Mouse (Mus musculus): ENCODE measurements at regions not wholly inside any gene's neighbourhood (a gene's known extent, or its start where the extent isn't known, plus 50 kb on each side); places are given as distances from the start of the nearest gene placed in this dataset.

DNA sequence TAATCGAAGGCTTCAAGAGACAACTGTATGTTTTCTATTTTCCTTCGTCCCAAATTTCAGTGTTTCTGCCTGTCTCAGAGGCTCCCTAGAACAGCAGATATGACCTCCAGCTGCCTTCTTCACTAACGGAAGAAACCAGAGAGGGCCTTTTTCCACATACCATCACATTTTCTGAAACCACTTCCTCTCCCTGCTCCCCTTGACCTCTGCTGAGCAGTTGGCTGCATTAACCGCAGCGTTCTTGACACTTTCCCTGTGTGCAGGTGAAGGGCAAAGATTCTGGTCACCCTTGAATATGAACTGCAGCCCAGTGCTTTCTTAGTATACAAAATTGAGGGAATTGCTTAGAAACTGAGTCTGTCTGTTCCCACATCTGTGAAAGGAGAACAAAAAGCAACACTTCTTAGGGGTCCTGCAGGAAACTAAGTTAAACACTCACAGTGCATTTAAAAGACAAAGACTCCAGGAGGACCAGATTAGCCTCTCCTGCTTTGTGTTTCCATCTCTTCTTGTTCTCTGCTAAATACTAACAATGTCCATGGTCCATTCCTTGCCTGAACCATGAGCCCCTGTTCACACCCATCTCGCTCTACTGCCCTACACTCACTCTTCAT is 98.4 kb downstream of the Akap11 start:
- Histone ChIP-seq H3K36me3 (ENCODE audit: insufficient read depth, low read length) (no peaks in the 10 kb centered on the region), H3K9ac (replicated peaks; ENCODE audit: low read length) (no peak overlapping the region), H3K4me3 (ENCODE audit: low read length) (no peak overlapping the region), H3K4me1 (ENCODE audit: insufficient read depth, low read length) (no peaks in the 10 kb centered on the region), H3K27me3 (ENCODE audit: insufficient read depth, low read length) (no peaks in the 10 kb centered on the region), H3K4me2 (replicated peaks; ENCODE audit: low read depth, low read length) (no peak overlapping the region), H3K27ac (ENCODE audit: low read length) (no peak overlapping the region), H3K9me3 (ENCODE audit: low read length) (no peaks in the 10 kb centered on the region)
- WGBS, result 48% methylated on average over 6 of the region's 6 CpGs
- no peak for ATAC-seq (ENCODE audit: low FRiP score, low TSS enrichment)

DNA sequence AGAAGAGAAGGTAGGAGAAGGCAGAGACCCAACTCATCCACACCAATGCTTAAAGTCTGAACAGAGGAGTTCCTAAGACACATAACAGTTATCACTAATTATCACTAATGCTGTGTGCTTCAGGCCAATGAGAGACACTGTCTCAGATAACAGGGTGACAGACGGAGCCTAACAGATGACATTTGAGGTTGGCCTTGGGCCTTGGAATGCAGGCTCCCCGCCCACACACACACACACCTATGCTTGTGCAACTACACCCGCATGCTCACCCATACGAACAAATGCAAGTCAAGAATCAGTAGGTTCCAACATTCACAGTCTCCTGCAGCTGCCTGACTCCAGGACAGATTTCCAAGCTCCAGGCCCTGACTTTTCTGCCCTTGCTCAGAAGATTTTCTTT is 100.0 kb downstream of the Akap11 start:
- Histone ChIP-seq H3K9ac (replicated peaks; ENCODE audit: low read length) (no peak overlapping the region), H3K27me3 (ENCODE audit: insufficient read depth, low read length) (no peaks in the 10 kb centered on the region), H3K4me2 (replicated peaks; ENCODE audit: low read depth, low read length) (no peak overlapping the region), H3K27ac (ENCODE audit: low read length) (no peak overlapping the region), H3K4me3 (ENCODE audit: low read length) (no peak overlapping the region), H3K36me3 (ENCODE audit: insufficient read depth, low read length) (no peaks in the 10 kb centered on the region), H3K4me1 (ENCODE audit: insufficient read depth, low read length) (0 out of 2 replicates have a peak, but pooled peaks cover 2% of the 10 kb centered on the region), H3K9me3 (ENCODE audit: low read length) (no peaks in the 10 kb centered on the region)
- no peak for ATAC-seq (ENCODE audit: low FRiP score, low TSS enrichment)
- 78% methylated on average over 4 of the region's 4 CpGs for WGBS

DNA sequence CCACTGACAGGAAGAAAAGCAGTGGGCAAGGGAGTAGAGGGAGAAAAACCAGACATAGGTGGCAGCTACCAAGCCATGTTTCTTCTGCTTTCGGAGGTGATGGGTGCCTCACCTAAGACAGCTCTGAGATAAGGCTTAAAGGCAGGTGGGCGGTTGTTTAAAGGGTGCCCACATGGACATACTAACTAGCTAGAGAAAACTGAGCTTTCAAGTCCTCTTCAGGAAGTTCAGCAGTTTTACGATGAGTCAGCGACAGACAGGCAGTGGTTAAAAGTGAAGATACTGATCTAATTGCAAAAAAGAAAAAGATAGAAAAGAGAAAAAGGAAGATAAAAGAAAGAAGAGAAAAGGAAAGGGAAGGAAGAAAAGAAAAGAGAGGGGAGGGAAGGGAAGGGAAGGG is 100.6 kb downstream of the Akap11 start:
- Histone ChIP-seq H3K4me1 (ENCODE audit: insufficient read depth, low read length) (0 out of 2 replicates have a peak, but pooled peaks cover 2% of the 10 kb centered on the region), H3K4me2 (replicated peaks; ENCODE audit: low read depth, low read length) (no peak overlapping the region), H3K9me3 (ENCODE audit: low read length) (no peaks in the 10 kb centered on the region), H3K4me3 (ENCODE audit: low read length) (no peak overlapping the region), H3K27me3 (ENCODE audit: insufficient read depth, low read length) (no peaks in the 10 kb centered on the region), H3K36me3 (ENCODE audit: insufficient read depth, low read length) (no peaks in the 10 kb centered on the region), H3K9ac (replicated peaks; ENCODE audit: low read length) (no peak overlapping the region), H3K27ac (ENCODE audit: low read length) (no peak overlapping the region)
- WGBS, result 80% methylated on average over 4 of the region's 4 CpGs
- ATAC-seq (ENCODE audit: low FRiP score, low TSS enrichment), result no peak

DNA sequence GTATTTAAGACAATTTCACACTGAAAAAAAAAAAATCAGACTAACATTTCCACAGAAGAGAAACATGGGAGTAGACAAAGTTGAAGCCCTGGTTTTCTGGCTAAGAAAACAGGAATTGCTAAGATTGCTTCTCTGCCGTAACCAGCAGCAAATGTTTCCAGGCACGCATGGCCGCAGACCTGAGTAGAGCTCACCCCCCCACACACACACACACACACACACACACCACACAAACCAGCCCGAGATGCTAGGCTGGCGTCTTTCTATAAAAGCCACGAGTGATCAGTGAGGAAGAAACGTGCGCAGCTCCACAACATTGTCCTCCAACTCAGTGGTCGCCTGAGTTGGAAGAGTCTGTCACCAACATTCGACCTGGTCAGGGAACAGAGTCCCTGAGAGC is 101.0 kb downstream of the Akap11 start:
- no peak overlapping the region for H3K4me2 ChIP-seq (replicated peaks; ENCODE audit: low read depth, low read length)
- H3K4me3 ChIP-seq (ENCODE audit: low read length), result no peak overlapping the region
- no peak overlapping the region for H3K9ac ChIP-seq (replicated peaks; ENCODE audit: low read length)
- no peak overlapping the region for H3K27ac ChIP-seq (ENCODE audit: low read length)
- 72% methylated on average over 10 of the region's 10 CpGs for WGBS
- no peak for ATAC-seq (ENCODE audit: low FRiP score, low TSS enrichment)
- no peaks in the 10 kb centered on the region for H3K27me3 ChIP-seq (ENCODE audit: insufficient read depth, low read length)
- no peaks in the 10 kb centered on the region for H3K9me3 ChIP-seq (ENCODE audit: low read length)
- H3K36me3 ChIP-seq (ENCODE audit: insufficient read depth, low read length), result no peaks in the 10 kb centered on the region
- H3K4me1 ChIP-seq (ENCODE audit: insufficient read depth, low read length), result 0 out of 2 replicates have a peak, but pooled peaks cover 2% of the 10 kb centered on the region

DNA sequence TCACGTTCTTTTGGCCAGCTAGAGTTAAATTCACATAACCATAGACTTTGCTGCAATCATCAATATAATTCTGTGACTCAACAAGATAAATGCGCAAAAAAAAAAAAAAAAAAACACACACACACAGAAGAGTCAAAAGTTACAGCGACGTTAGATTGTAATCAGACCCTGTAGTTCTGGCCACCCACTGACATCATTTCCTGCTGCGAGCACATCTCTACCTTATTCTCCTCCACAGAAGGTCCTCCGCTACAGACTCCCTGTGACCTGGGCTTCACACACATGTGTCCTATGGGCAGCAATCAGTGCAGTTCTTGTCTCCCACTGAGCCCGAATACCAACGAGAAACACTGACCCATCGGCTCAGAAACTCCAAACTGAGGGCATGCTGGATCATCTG is 101.9 kb downstream of the Akap11 start:
- Histone ChIP-seq H3K9me3 (ENCODE audit: low read length) (no peaks in the 10 kb centered on the region), H3K36me3 (ENCODE audit: insufficient read depth, low read length) (no peaks in the 10 kb centered on the region), H3K4me2 (replicated peaks; ENCODE audit: low read depth, low read length) (no peak overlapping the region), H3K27ac (ENCODE audit: low read length) (no peak overlapping the region), H3K4me3 (ENCODE audit: low read length) (no peak overlapping the region), H3K9ac (replicated peaks; ENCODE audit: low read length) (no peak overlapping the region), H3K27me3 (ENCODE audit: insufficient read depth, low read length) (no peaks in the 10 kb centered on the region), H3K4me1 (ENCODE audit: insufficient read depth, low read length) (0 out of 2 replicates have a peak, but pooled peaks cover 2% of the 10 kb centered on the region)
- no peak for ATAC-seq (ENCODE audit: low FRiP score, low TSS enrichment)
- 83% methylated on average over 9 of the region's 9 CpGs for WGBS

DNA sequence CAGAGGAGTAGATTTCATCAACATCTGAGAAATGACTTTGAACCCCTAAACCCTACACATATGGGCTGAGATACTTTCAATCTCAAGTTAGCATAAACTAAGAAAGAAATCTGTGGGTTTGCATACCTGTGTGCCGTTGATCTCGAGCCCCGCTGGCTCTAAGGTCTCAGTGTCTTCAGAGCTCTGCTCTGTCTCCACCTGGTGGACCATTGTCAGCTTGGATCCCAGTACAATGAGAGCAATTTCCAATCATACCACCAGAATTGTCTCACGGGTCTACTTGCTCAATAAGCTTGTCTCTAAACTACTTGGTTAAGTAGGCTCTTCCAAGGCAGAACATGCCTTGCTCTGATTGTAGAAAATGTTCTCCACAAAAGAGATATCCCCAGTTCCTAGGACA is 102.5 kb downstream of the Akap11 start:
- Histone ChIP-seq H3K27ac (ENCODE audit: low read length) (no peak overlapping the region), H3K36me3 (ENCODE audit: insufficient read depth, low read length) (no peaks in the 10 kb centered on the region), H3K4me1 (ENCODE audit: insufficient read depth, low read length) (0 out of 2 replicates have a peak, but pooled peaks cover 2% of the 10 kb centered on the region), H3K27me3 (ENCODE audit: insufficient read depth, low read length) (no peaks in the 10 kb centered on the region), H3K9me3 (ENCODE audit: low read length) (no peaks in the 10 kb centered on the region), H3K4me3 (ENCODE audit: low read length) (no peak overlapping the region), H3K4me2 (replicated peaks; ENCODE audit: low read depth, low read length) (no peak overlapping the region), H3K9ac (replicated peaks; ENCODE audit: low read length) (no peak overlapping the region)
- no peak for ATAC-seq (ENCODE audit: low FRiP score, low TSS enrichment)
- WGBS, result 87% methylated on average over 4 of the region's 4 CpGs

DNA sequence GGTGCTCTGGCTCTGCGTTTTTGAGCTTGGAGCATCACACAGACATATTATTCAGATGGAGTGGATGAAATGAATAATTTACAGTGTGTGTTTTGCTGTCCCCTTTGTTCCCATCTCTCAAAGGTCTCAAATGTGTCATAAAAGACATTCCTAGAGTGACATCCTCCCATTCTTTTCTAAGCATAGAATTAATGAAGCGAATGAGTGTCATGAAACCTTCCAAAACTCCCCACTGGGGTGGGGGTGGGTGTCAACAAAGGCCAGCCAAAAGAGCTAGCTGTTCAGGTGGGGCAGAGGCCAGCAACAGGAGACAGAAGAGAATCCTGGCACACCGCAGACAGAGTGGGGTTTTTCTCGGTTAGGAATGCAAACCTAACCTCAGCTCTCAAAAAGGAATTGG is 104.1 kb downstream of the Akap11 start:
- H3K9ac ChIP-seq (replicated peaks; ENCODE audit: low read length), result no peak overlapping the region
- ATAC-seq (ENCODE audit: low FRiP score, low TSS enrichment), result no peak
- no peak overlapping the region for H3K4me3 ChIP-seq (ENCODE audit: low read length)
- H3K36me3 ChIP-seq (ENCODE audit: insufficient read depth, low read length), result no peaks in the 10 kb centered on the region
- H3K27ac ChIP-seq (ENCODE audit: low read length), result no peak overlapping the region
- H3K4me2 ChIP-seq (replicated peaks; ENCODE audit: low read depth, low read length), result no peak overlapping the region
- no peaks in the 10 kb centered on the region for H3K27me3 ChIP-seq (ENCODE audit: insufficient read depth, low read length)
- H3K4me1 ChIP-seq (ENCODE audit: insufficient read depth, low read length), result 0 out of 2 replicates have a peak, but pooled peaks cover 2% of the 10 kb centered on the region
- H3K9me3 ChIP-seq (ENCODE audit: low read length), result no peaks in the 10 kb centered on the region
- WGBS, result 53% methylated on average over 4 of the region's 4 CpGs

DNA sequence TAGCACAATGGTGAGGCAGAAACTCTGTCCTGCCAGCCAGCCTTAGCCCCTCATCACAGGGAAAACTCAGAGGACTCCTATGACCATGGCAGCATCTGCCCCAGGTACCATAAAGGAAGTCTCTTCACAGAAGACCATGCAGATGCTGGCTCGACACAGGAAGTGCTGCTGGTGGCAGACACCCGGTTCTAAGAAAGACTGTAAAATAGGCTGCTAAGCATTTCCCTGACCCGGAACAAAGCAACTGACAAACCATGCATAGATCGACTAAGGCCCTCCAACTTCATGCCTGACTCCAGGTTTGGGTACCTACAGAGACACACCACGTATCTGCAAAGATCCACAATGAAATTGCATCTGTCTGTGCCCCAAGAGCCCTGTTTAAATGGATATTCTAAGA is 104.7 kb downstream of the Akap11 start:
- ATAC-seq (ENCODE audit: low FRiP score, low TSS enrichment), result no peak
- Histone ChIP-seq H3K4me1 (ENCODE audit: insufficient read depth, low read length) (0 out of 2 replicates have a peak, but pooled peaks cover 2% of the 10 kb centered on the region), H3K4me2 (replicated peaks; ENCODE audit: low read depth, low read length) (no peak overlapping the region), H3K36me3 (ENCODE audit: insufficient read depth, low read length) (no peaks in the 10 kb centered on the region), H3K27ac (ENCODE audit: low read length) (no peak overlapping the region), H3K9ac (replicated peaks; ENCODE audit: low read length) (no peak overlapping the region), H3K27me3 (ENCODE audit: insufficient read depth, low read length) (no peaks in the 10 kb centered on the region), H3K4me3 (ENCODE audit: low read length) (no peak overlapping the region), H3K9me3 (ENCODE audit: low read length) (no peaks in the 10 kb centered on the region)
- WGBS, result 52% methylated on average over 5 of the region's 5 CpGs

DNA sequence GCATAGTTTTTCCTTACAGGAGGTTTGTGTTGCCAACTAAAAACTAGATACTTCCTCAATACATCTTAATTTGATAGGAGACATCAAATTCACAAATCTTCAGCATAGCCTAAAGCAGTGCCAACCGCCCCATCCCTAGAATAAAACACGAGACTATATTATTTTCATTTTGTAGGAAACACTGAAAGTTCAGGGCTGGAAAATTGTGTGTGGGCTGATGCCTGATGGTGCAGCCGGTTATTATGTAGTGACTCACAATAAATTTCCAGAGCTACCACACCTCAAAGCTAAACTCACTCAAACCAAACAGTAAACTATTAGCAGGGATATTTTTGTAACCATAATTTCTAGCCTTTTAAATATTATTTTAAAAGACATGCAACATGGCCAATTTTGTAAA is 105.2 kb downstream of the Akap11 start:
- Histone ChIP-seq H3K9ac (replicated peaks; ENCODE audit: low read length) (no peak overlapping the region), H3K27me3 (ENCODE audit: insufficient read depth, low read length) (no peaks in the 10 kb centered on the region), H3K27ac (ENCODE audit: low read length) (no peak overlapping the region), H3K4me3 (ENCODE audit: low read length) (no peak overlapping the region), H3K4me2 (replicated peaks; ENCODE audit: low read depth, low read length) (no peak overlapping the region), H3K4me1 (ENCODE audit: insufficient read depth, low read length) (0 out of 2 replicates have a peak, but pooled peaks cover 2% of the 10 kb centered on the region), H3K9me3 (ENCODE audit: low read length) (no peaks in the 10 kb centered on the region), H3K36me3 (ENCODE audit: insufficient read depth, low read length) (no peaks in the 10 kb centered on the region)
- ATAC-seq (ENCODE audit: low FRiP score, low TSS enrichment), result no peak
- 80% methylated on average over 3 of the region's 3 CpGs for WGBS

DNA sequence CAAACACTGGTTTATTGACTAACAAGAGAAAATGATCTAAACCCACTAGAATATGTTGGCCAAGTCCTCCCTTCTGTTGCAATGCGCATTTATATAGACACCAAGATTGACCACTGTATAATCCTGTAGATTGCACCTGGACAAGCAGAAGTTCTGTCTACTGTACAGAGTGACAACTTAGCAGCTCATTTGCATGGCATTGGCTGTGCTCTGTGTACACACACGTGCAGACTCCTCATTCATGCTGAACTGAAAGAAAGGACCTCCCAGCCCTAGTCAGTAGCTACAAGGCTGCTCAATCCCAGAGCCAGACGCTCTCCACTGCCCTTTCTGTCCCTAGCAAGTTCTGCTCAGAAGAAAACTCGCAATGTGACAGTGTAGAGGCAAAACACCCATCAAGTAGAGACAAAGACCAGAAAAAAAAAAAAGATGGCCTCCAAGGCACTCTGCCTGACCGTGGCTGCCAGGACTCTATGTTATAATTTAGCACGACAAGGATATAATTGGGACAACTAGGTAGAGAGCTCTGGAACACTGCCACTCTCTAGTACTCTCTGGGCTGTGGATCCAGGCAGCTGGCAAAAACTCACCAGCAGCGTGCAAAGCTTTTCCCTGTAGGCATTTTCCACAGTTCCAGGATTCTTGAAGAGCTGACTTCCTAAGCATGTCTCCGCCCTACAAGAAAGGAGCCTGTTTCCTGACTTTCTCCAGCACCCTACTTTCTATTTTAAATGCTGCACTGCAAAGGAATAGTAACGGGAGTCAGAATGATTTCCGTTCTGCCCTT is 108.2 kb downstream of the Akap11 start:
- 82% methylated on average over 10 of the region's 10 CpGs for WGBS
- no peaks in the 10 kb centered on the region for H3K27me3 ChIP-seq (ENCODE audit: insufficient read depth, low read length)
- H3K27ac ChIP-seq (ENCODE audit: low read length), result no peak overlapping the region; the same call in 1 of the 2 replicates
- H3K36me3 ChIP-seq (ENCODE audit: insufficient read depth, low read length), result no peaks in the 10 kb centered on the region
- ATAC-seq (ENCODE audit: low FRiP score, low TSS enrichment), result no peak
- no peak overlapping the region for H3K4me3 ChIP-seq (ENCODE audit: low read length)
- H3K9ac ChIP-seq (replicated peaks; ENCODE audit: low read length), result no peak overlapping the region
- H3K4me1 ChIP-seq (ENCODE audit: insufficient read depth, low read length), result 0 out of 2 replicates have a peak, but pooled peaks cover 2% of the 10 kb centered on the region
- H3K9me3 ChIP-seq (ENCODE audit: low read length), result no peaks in the 10 kb centered on the region
- no peak overlapping the region for H3K4me2 ChIP-seq (replicated peaks; ENCODE audit: low read depth, low read length)

Data from kidney, embryonic 16.5 days (tissue).